Mouse (Mus musculus): ENCODE results near the gene Cfb. TPM values are rescaled to one million over a fixed set of nuclear protein-coding genes. Genes with fewer than 3 reads are reported as not detected.
A peak's percentile ranks its signal among the peaks of the same experiment; 100 is the strongest.
"Not testable (repeated sequence)": the region's sequence is repeated elsewhere in the genome, so short reads cannot be mapped to it uniquely, and the experiment has no call there.

Gene Cfb
- polyA plus RNA-seq (2015; fragmentation: Nextera tagmentation; extraction: Ambion mirVana) = 1.7 and 2.2 TPM in 2 replicates

- Histone ChIP-seq H3K27ac (no peak within 1 kb of the TSS), H3K36me3 (peaks cover 6% of the 10 kb centered on the region; the same call in 1 of the 2 replicates), H3K27me3 (no peaks in the 10 kb centered on the region), H3K9me3 (no peaks in the 10 kb centered on the region), H3K4me2 (replicated peaks) (no peak within 1 kb of the TSS), H3K4me1 (replicated peaks) (no peaks in the 10 kb centered on the region), H3K4me3 (replicated peaks) (no peak within 1 kb of the TSS), H3K9ac (replicated peaks) (no peak within 1 kb of the TSS)
- WGBS = 75% methylated on average over 8 of the region's 8 CpGs
- ATAC-seq = no peak
These were observed at the start of gene Cfb for GRCm38 (mm10) chr17:34862416-34863081. TSS of gene Cfb (minus strand) at chr17:34862518.

- ATAC-seq = peak; percentile 69
- no peaks in the 10 kb centered on the region for H3K4me1 ChIP-seq (replicated peaks)
- WGBS = 43% methylated on average over 5 of the region's 5 CpGs
- H3K4me3 ChIP-seq (replicated peaks) = no peak overlapping the region
- peaks cover 72% of the 10 kb centered on the region for H3K36me3 ChIP-seq
- no peak overlapping the region for H3K27ac ChIP-seq
- no peak overlapping the region for H3K4me2 ChIP-seq (replicated peaks)
- H3K9me3 ChIP-seq = no peaks in the 10 kb centered on the region
- no peak overlapping the region for H3K9ac ChIP-seq (replicated peaks)
- H3K27me3 ChIP-seq = no peaks in the 10 kb centered on the region
These were observed 49.6 kb upstream of the Cfb start for GRCm38 (mm10) chr17:34911945-34912351.

- 95% methylated on average over 10 of the region's 10 CpGs for WGBS
- H3K36me3 ChIP-seq = peaks cover 82% of the 10 kb centered on the region
These were observed 48.7 kb upstream of the Cfb start for GRCm38 (mm10) chr17:34910982-34911381.

GRCm38 (mm10) chr17:34902895-34903294 lies 40.6 kb upstream of the Cfb start:
- H3K27ac ChIP-seq = no peak overlapping the region
- no peak overlapping the region for H3K4me2 ChIP-seq (replicated peaks)
- peaks cover 19% of the 10 kb centered on the region for H3K4me1 ChIP-seq (replicated peaks)
- no peak for ATAC-seq
- no peaks in the 10 kb centered on the region for H3K27me3 ChIP-seq
- no peak overlapping the region for H3K4me3 ChIP-seq (replicated peaks)
- WGBS = 91% methylated on average over 9 of the region's 9 CpGs
- H3K9ac ChIP-seq (replicated peaks) = no peak overlapping the region
- H3K9me3 ChIP-seq = no peaks in the 10 kb centered on the region
- H3K36me3 ChIP-seq = peaks cover 68% of the 10 kb centered on the region

More at GRCm38 (mm10) chr17:34910982-34911381, 48.7 kb upstream of the Cfb start:
- no peaks in the 10 kb centered on the region for H3K27me3 ChIP-seq
- no peak overlapping the region for H3K4me3 ChIP-seq (replicated peaks)
- H3K9ac ChIP-seq (replicated peaks) = no peak overlapping the region
- no peak overlapping the region for H3K27ac ChIP-seq
- H3K4me2 ChIP-seq (replicated peaks) = no peak overlapping the region
- no peaks in the 10 kb centered on the region for H3K4me1 ChIP-seq (replicated peaks)
- ATAC-seq = no peak
- H3K9me3 ChIP-seq = no peaks in the 10 kb centered on the region

GRCm38 (mm10) chr17:34901948-34902347 lies 39.6 kb upstream of the Cfb start:
- not testable (repeated sequence) for H3K9ac ChIP-seq (replicated peaks); H3K4me2 ChIP-seq (replicated peaks); H3K9me3 ChIP-seq; H3K4me3 ChIP-seq (replicated peaks); H3K27me3 ChIP-seq; ATAC-seq; H3K27ac ChIP-seq
- peaks cover 29% of the 10 kb centered on the region for H3K4me1 ChIP-seq (replicated peaks)
- WGBS = 97% methylated on average over 9 of the region's 10 CpGs
- H3K36me3 ChIP-seq = peaks cover 58% of the 10 kb centered on the region

- H3K4me3 ChIP-seq (replicated peaks) = peak overlapping the region; percentile 96; the same call in 1 of the 2 replicates
- H3K36me3 ChIP-seq = peaks cover 54% of the 10 kb centered on the region
- H3K27ac ChIP-seq; ATAC-seq; H3K27me3 ChIP-seq; H3K9ac ChIP-seq (replicated peaks); H3K9me3 ChIP-seq: not testable (repeated sequence)
- H3K4me1 ChIP-seq (replicated peaks) = peaks cover 40% of the 10 kb centered on the region
- peak overlapping the region; percentile 99; the same call in 1 of the 2 replicates for H3K4me2 ChIP-seq (replicated peaks)
These were observed 38.5 kb upstream of the Cfb start for GRCm38 (mm10) chr17:34900826-34901225.

GRCm38 (mm10) chr17:34899890-34900243 lies 37.5 kb upstream of the Cfb start:
- Histone ChIP-seq H3K27me3 (no peaks in the 10 kb centered on the region), H3K4me2 (replicated peaks) (peak overlapping the region; percentile 99), H3K9ac (replicated peaks) (peak overlapping the region; percentile 97), H3K4me1 (replicated peaks) (peaks cover 48% of the 10 kb centered on the region), H3K36me3 (peaks cover 48% of the 10 kb centered on the region), H3K9me3 (no peaks in the 10 kb centered on the region), H3K27ac (peak overlapping the region; percentile 95), H3K4me3 (replicated peaks) (peak overlapping the region; percentile 96)
- ATAC-seq = no peak
- WGBS = 0% methylated on average over 5 of the region's 5 CpGs

- WGBS = under 1% methylated on average over 36 of the region's 45 CpGs
These were observed 37.0 kb upstream of the Cfb start for GRCm38 (mm10) chr17:34899053-34899889.

GRCm38 (mm10) chr17:34898706-34899052 lies 36.4 kb upstream of the Cfb start:
- Histone ChIP-seq H3K27ac (peak overlapping the region; percentile 95), H3K4me2 (replicated peaks) (peak overlapping the region; percentile 99), H3K36me3 (peaks cover 36% of the 10 kb centered on the region), H3K27me3 (no peaks in the 10 kb centered on the region), H3K9me3 (no peaks in the 10 kb centered on the region), H3K4me3 (replicated peaks) (peak overlapping the region; percentile 96), H3K4me1 (replicated peaks) (peaks cover 51% of the 10 kb centered on the region), H3K9ac (replicated peaks) (peak overlapping the region; percentile 97)
- no peak for ATAC-seq
- 0% methylated on average over 3 of the region's 47 CpGs for WGBS

More at GRCm38 (mm10) chr17:34899053-34899889, 37.0 kb upstream of the Cfb start:
- Histone ChIP-seq H3K9ac (replicated peaks) (peak overlapping the region; percentile 97), H3K4me3 (replicated peaks) (peak overlapping the region; percentile 96), H3K4me2 (replicated peaks) (peak overlapping the region; percentile 99), H3K9me3 (no peaks in the 10 kb centered on the region), H3K27me3 (no peaks in the 10 kb centered on the region), H3K36me3 (peaks cover 42% of the 10 kb centered on the region), H3K4me1 (replicated peaks) (peaks cover 48% of the 10 kb centered on the region), H3K27ac (peak overlapping the region; percentile 95)
- peak; percentile 14 for ATAC-seq

- no peaks in the 10 kb centered on the region for H3K9me3 ChIP-seq
- H3K36me3 ChIP-seq = peaks cover 31% of the 10 kb centered on the region
- peak within 1 kb of the TSS; percentile 95 for H3K27ac ChIP-seq
- H3K4me3 ChIP-seq (replicated peaks) = peak within 1 kb of the TSS; percentile 96
- H3K4me1 ChIP-seq (replicated peaks) = peaks cover 55% of the 10 kb centered on the region
- H3K4me2 ChIP-seq (replicated peaks) = peak within 1 kb of the TSS; percentile 99
- peak; percentile 28 for ATAC-seq
- under 1% methylated on average over 34 of the region's 44 CpGs for WGBS
- no peaks in the 10 kb centered on the region for H3K27me3 ChIP-seq
- peak within 1 kb of the TSS; percentile 97 for H3K9ac ChIP-seq (replicated peaks)
These were observed 35.9 kb upstream of the Cfb start, which contains the start of the genes C2 and Ehmt2 for GRCm38 (mm10) chr17:34898160-34898586. TSS of gene C2 (minus strand) at chr17:34898265. TSS of gene Ehmt2 (plus strand) at chr17:34898469.

- Histone ChIP-seq H3K9me3 (no peaks in the 10 kb centered on the region), H3K4me3 (replicated peaks) (peak overlapping the region; percentile 96), H3K36me3 (peaks cover 25% of the 10 kb centered on the region), H3K27ac (peak overlapping the region; percentile 95), H3K4me1 (replicated peaks) (peaks cover 55% of the 10 kb centered on the region), H3K27me3 (no peaks in the 10 kb centered on the region), H3K9ac (replicated peaks) (peak overlapping the region; percentile 97), H3K4me2 (replicated peaks) (peak overlapping the region; percentile 99)
- WGBS = 20% methylated on average over 10 of the region's 10 CpGs
- ATAC-seq = no peak
These were observed 35.2 kb upstream of the Cfb start for GRCm38 (mm10) chr17:34897373-34898159.

Data from midbrain, embryonic 13.5 days (tissue).